Mouse (Mus musculus): ENCODE measurements around the gene Esrrg.

The Esrrg gene

GRCm38 (mm10) chr1:187771067-187771466, 162.5 kb downstream of the Esrrg start:
- no peak for DNase-seq (ENCODE audit: low spot score)

- DNase-seq (ENCODE audit: low spot score) = no peak
Measured at GRCm38 (mm10) chr1:187779589-187780178, 171.1 kb downstream of the Esrrg start.

- no peak for DNase-seq (ENCODE audit: low spot score)
Measured at GRCm38 (mm10) chr1:187785226-187785625, 176.6 kb downstream of the Esrrg start.

GRCm38 (mm10) chr1:187787055-187788016, 178.7 kb downstream of the Esrrg start:
- no peak for DNase-seq (ENCODE audit: low spot score)

- no peak for DNase-seq (ENCODE audit: low spot score)
Measured at GRCm38 (mm10) chr1:187794240-187794930, 185.8 kb downstream of the Esrrg start.

GRCm38 (mm10) chr1:187795551-187795950, 187.0 kb downstream of the Esrrg start:
- no peak for DNase-seq (ENCODE audit: low spot score)

- DNase-seq (ENCODE audit: low spot score) = no peak
Measured at GRCm38 (mm10) chr1:187799300-187799699, 190.7 kb downstream of the Esrrg start.

- DNase-seq (ENCODE audit: low spot score) = no peak
Measured at GRCm38 (mm10) chr1:187800761-187801160, 192.2 kb downstream of the Esrrg start.

GRCm38 (mm10) chr1:187803566-187803965, 195.0 kb downstream of the Esrrg start:
- DNase-seq (ENCODE audit: low spot score) = no peak

GRCm38 (mm10) chr1:187803997-187804396, 195.4 kb downstream of the Esrrg start:
- no peak for DNase-seq (ENCODE audit: low spot score)

GRCm38 (mm10) chr1:187805001-187805400, 196.4 kb downstream of the Esrrg start:
- no peak for DNase-seq (ENCODE audit: low spot score)

GRCm38 (mm10) chr1:187807477-187808390, 199.1 kb downstream of the Esrrg start:
- DNase-seq (ENCODE audit: low spot score) = no peak

- DNase-seq (ENCODE audit: low spot score) = no peak
Measured at GRCm38 (mm10) chr1:187808391-187808922, 199.9 kb downstream of the Esrrg start.

GRCm38 (mm10) chr1:187809546-187809945, 201.0 kb downstream of the Esrrg start:
- DNase-seq (ENCODE audit: low spot score) = no peak

GRCm38 (mm10) chr1:187819406-187819805, 210.8 kb downstream of the Esrrg start:
- no peak for DNase-seq (ENCODE audit: low spot score)

- DNase-seq (ENCODE audit: low spot score) = no peak
Measured at GRCm38 (mm10) chr1:187821368-187821811, 212.8 kb downstream of the Esrrg start.

GRCm38 (mm10) chr1:187823351-187823750, 214.8 kb downstream of the Esrrg start:
- no peak for DNase-seq (ENCODE audit: low spot score)

GRCm38 (mm10) chr1:187825421-187826097, 217.0 kb downstream of the Esrrg start:
- no peak for DNase-seq (ENCODE audit: low spot score)

GRCm38 (mm10) chr1:187826140-187826539, 217.5 kb downstream of the Esrrg start:
- no peak for DNase-seq (ENCODE audit: low spot score)

GRCm38 (mm10) chr1:187826869-187827268, 218.3 kb downstream of the Esrrg start:
- DNase-seq (ENCODE audit: low spot score) = no peak

GRCm38 (mm10) chr1:187830937-187831336, 222.3 kb downstream of the Esrrg start:
- no peak for DNase-seq (ENCODE audit: low spot score)

All from urinary bladder, postnatal 10 days (tissue).